Mouse (Mus musculus): Measurements from ENCODE around the gene Car12. TPM values are rescaled to one million over a fixed set of nuclear protein-coding genes. Genes with fewer than 3 reads are reported as not detected.
"Not testable (repeated sequence)": the region's sequence is repeated elsewhere in the genome, so short reads cannot be mapped to it uniquely, and the experiment has no call there.

Gene Car12
- polyA plus RNA-seq, 1 experiment, result 2.8 TPM

DNA sequence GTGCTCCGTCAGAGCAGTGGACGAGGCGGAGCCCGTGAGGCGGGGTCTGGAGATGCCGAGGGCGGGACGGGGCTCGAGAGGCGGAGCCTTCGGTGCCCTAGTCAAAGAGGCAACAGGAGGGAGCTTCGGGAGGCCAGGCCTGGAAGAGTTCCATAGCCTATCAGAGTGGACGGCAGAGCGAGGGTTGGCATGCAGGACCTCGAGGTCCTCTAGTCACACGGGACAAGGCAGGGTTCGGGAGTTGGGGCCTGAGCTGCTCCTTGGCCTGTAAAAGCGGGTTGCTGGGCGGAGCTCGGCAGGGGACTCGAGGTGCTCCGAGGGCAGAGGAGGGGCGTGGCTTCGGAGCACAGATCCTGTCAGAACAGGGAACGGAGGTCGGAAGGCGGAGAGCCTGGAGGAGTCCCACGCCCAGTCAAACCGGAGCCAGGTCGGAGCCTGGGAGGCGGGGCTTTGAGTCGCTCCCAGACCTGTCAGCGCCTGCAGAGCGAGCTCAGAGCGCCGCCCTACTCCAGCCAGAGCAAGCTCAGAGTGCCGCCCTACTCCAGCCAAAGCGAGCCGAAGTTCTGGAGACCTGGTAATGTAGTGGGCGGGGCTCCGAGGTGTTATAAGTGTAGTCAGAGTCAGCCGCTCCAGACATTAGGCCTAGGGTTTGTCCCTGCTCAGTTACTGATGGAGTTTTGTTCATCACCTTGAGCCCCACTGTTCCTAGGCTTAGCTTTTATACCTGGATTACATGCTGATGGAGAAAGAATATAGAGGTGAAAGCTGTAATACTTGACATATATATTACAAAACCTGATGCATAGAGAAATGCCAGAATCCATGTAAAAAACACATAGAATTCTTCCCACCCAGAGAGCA is 82.2 kb downstream of the Car12 start, which contains the start of gene Aph1b:
Aph1b (minus strand) TSS at position 27 of the 861 bp plus-strand sequence.
- no peak for TF ChIP-seq CTCF (IDR thresholded peaks at IDR 0.05; ENCODE audit: extremely low read depth, insufficient read length, insufficient replicate concordance, low read depth, low read length)
- 0 out of 2 replicates have a peak, but pooled peaks have one; percentile 34 for TF ChIP-seq POLR2A (IDR thresholded peaks at IDR 0.05; ENCODE audit: low read depth, low read length)
- Histone ChIP-seq H3K27me3 (ENCODE audit: control insufficient read depth, insufficient read depth, low read length) (no peaks in the 10 kb centered on the region), H3K4me3 (ENCODE audit: low read depth, low read length) (peak within 1 kb of the TSS; percentile 74), H3K27ac (ENCODE audit: insufficient read depth, low read depth, low read length) (peak within 1 kb of the TSS; percentile 89), H3K4me1 (ENCODE audit: control insufficient read depth, insufficient read depth, insufficient read length, low read length) (no peaks in the 10 kb centered on the region), H3K36me3 (ENCODE audit: control insufficient read depth, insufficient read depth, low read length) (no peaks in the 10 kb centered on the region)
- WGBS, result under 1% methylated on average over 42 of the region's 42 CpGs

DNA sequence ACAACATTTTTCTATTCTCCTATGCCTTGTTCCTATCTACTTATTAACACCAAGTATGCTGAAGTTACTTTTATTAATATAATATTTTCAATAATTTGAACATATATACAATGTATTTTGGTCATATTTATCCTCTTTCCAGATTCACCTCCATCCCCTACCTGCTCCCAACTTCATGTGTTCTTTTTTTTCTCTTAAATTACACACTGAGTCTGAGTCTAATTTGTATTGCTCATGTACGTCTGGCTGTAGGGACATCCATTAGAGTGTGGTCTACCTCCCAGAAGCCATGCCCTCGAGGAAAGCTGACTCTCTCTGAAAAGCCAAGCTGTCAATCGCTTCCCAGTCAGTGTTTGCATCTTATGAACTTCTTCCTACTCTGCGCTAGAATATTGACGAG is 83.3 kb downstream of the Car12 start, which contains the start of gene Gm10647:
Gm10647 (plus strand) TSS at position 301 of the 400 bp plus-strand sequence.
- H3K27me3 ChIP-seq (ENCODE audit: control insufficient read depth, insufficient read depth, low read length), result no peaks in the 10 kb centered on the region
- no peak within 1 kb of the TSS for H3K27ac ChIP-seq (ENCODE audit: insufficient read depth, low read depth, low read length)
- H3K4me3 ChIP-seq (ENCODE audit: low read depth, low read length), result peak within 1 kb of the TSS; percentile 74
- WGBS, result 79% methylated on average over 5 of the region's 5 CpGs
- H3K36me3 ChIP-seq (ENCODE audit: control insufficient read depth, insufficient read depth, low read length), result no peaks in the 10 kb centered on the region
- TF ChIP-seq CTCF (IDR thresholded peaks at IDR 0.05; ENCODE audit: extremely low read depth, insufficient read length, insufficient replicate concordance, low read depth, low read length), result no peak
- no peak for TF ChIP-seq POLR2A (IDR thresholded peaks at IDR 0.05; ENCODE audit: low read depth, low read length)
- no peaks in the 10 kb centered on the region for H3K4me1 ChIP-seq (ENCODE audit: control insufficient read depth, insufficient read depth, insufficient read length, low read length)

GRCm38 (mm10) chr9:66801947-66802346 is 88.5 kb downstream of the Car12 start:
- no peak overlapping the region for H3K4me3 ChIP-seq (ENCODE audit: low read depth, low read length)
- 0 out of 2 replicates have a peak, but pooled peaks cover 2% of the 10 kb centered on the region for H3K4me1 ChIP-seq (ENCODE audit: control insufficient read depth, insufficient read depth, insufficient read length, low read length)
- H3K27ac ChIP-seq (ENCODE audit: insufficient read depth, low read depth, low read length), result no peak overlapping the region
- TF ChIP-seq POLR2A (IDR thresholded peaks at IDR 0.05; ENCODE audit: low read depth, low read length), result no peak
- no peak for TF ChIP-seq CTCF (IDR thresholded peaks at IDR 0.05; ENCODE audit: extremely low read depth, insufficient read length, insufficient replicate concordance, low read depth, low read length)
- H3K27me3 ChIP-seq (ENCODE audit: control insufficient read depth, insufficient read depth, low read length), result peaks cover 3% of the 10 kb centered on the region; the same call in 1 of the 2 replicates
- no peaks in the 10 kb centered on the region for H3K36me3 ChIP-seq (ENCODE audit: control insufficient read depth, insufficient read depth, low read length)
- 59% methylated on average over 12 of the region's 12 CpGs for WGBS

DNA sequence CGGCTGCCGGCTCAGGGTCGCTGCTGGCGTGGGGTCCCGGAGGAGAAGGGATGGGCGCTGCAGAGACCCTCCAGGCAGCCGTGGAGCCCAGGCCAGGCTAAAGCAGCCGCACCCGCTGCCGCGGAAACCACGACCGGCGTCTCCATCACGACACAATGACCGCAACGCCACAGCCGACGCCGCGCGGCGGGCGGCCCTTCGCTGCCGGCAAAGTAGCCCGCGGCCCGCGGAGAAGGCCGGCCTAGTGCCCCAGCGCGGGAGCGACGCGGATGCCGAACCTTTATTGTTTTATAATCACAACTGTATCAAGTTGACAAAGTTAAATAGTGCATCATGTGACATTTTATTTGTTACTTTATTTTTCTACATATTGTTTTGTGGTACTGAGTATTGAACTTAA is 92.5 kb downstream of the Car12 start:
- not testable (repeated sequence) for H3K27me3 ChIP-seq (ENCODE audit: control insufficient read depth, insufficient read depth, low read length); H3K36me3 ChIP-seq (ENCODE audit: control insufficient read depth, insufficient read depth, low read length); H3K4me1 ChIP-seq (ENCODE audit: control insufficient read depth, insufficient read depth, insufficient read length, low read length); H3K27ac ChIP-seq (ENCODE audit: insufficient read depth, low read depth, low read length)
- WGBS, result 10% methylated on average over 32 of the region's 37 CpGs
- peak overlapping the region; percentile 40 for H3K4me3 ChIP-seq (ENCODE audit: low read depth, low read length)

- Histone ChIP-seq H3K4me1 (ENCODE audit: control insufficient read depth, insufficient read depth, insufficient read length, low read length) (no peaks in the 10 kb centered on the region), H3K27me3 (ENCODE audit: control insufficient read depth, insufficient read depth, low read length) (no peaks in the 10 kb centered on the region), H3K27ac (ENCODE audit: insufficient read depth, low read depth, low read length) (no peak overlapping the region), H3K36me3 (ENCODE audit: control insufficient read depth, insufficient read depth, low read length) (no peaks in the 10 kb centered on the region), H3K4me3 (ENCODE audit: low read depth, low read length) (no peak overlapping the region)
- 72% methylated on average over 2 of the region's 2 CpGs for WGBS
- TF ChIP-seq CTCF (IDR thresholded peaks at IDR 0.05; ENCODE audit: extremely low read depth, insufficient read length, insufficient replicate concordance, low read depth, low read length) (no peak), POLR2A (IDR thresholded peaks at IDR 0.05; ENCODE audit: low read depth, low read length) (no peak)
Observed at GRCm38 (mm10) chr9:66813392-66813791, 99.9 kb downstream of the Car12 start.

Other genes starting within 250 kb of the Car12 start
- gene Fbxl22, start 199.1 kb upstream of the Car12 start, polyA plus RNA-seq (2012; rRNA removed), result 20.3 and 20.5 TPM in 2 replicates
- gene Usp3, start 120.5 kb upstream of the Car12 start, polyA plus RNA-seq (2012; rRNA removed), result 9.4 and 19.8 TPM in 2 replicates
- 0.68 and 0.79 TPM in 2 replicates for gene Aph1b, start 81.8 kb downstream of the Car12 start, polyA plus RNA-seq (2012; rRNA removed)
- gene Gm10647, start 83.4 kb downstream of the Car12 start, polyA plus RNA-seq (2012; rRNA removed), result 0.06 TPM in 1 of 2 replicates, not detected in the other
- 0.13 and 0.22 TPM in 2 replicates for gene Aph1c, start 121.0 kb downstream of the Car12 start, polyA plus RNA-seq (2012; rRNA removed)
- 2.7 and 3.0 TPM in 2 replicates for gene Rab8b, start 206.0 kb downstream of the Car12 start, polyA plus RNA-seq (2012; rRNA removed)
- gene Rps27l, start 232.4 kb downstream of the Car12 start, polyA plus RNA-seq (2012; rRNA removed), result 9.6 and 10.2 TPM in 2 replicates